Mouse (Mus musculus) intestine, embryonic 16.5 days (tissue): ENCODE data around the gene Krtdap. TPM values are rescaled to one million over a fixed set of nuclear protein-coding genes. Genes with fewer than 3 reads are reported as not detected.
"Not testable (repeated sequence)": the region's sequence is repeated elsewhere in the genome, so short reads cannot be mapped to it uniquely, and the experiment has no call there.

Experiments used
- ATAC-seq: fragments of 200-750 bp; cut with Nextera tagmentation; 2 replicates; pipeline ENCODE4 v1.8.0; 2017; ENCODE audit warnings: moderate TSS enrichment, moderate library complexity
- H3K27ac ChIP-seq: fragments of 300-500 bp; sonication (generic); 2 replicates; pipeline ENCODE4 v1.5.1; 2014; ENCODE audit warnings: mild to moderate bottlenecking, low read length
- H3K27me3 ChIP-seq: fragments of 300-500 bp; sonication (generic); replicated peaks from 2 replicates; pipeline ENCODE4 v1.6.1; 2014; ENCODE audit warnings: low read length, control low read depth, mixed read lengths; ENCODE audit not compliant: control insufficient read depth, insufficient read depth
- H3K36me3 ChIP-seq: fragments of 300-500 bp; sonication (generic); 2 replicates; pipeline ENCODE4 v1.6.1; 2014; ENCODE audit warnings: low read length, control low read depth; ENCODE audit not compliant: control insufficient read depth, insufficient read depth
- H3K4me1 ChIP-seq: fragments of 300-500 bp; sonication (generic); 2 replicates; pipeline ENCODE4 v1.6.1; 2014; ENCODE audit warnings: low read length, control low read depth, mixed read lengths; ENCODE audit not compliant: control insufficient read depth, insufficient read depth
- H3K4me2 ChIP-seq: fragments of 300-500 bp; sonication (generic); 2 replicates; pipeline ENCODE4 v1.6.1; 2014; ENCODE audit warnings: low read depth, low read length, control low read depth
- H3K4me3 ChIP-seq: fragments of 300-500 bp; sonication (generic); 2 replicates; pipeline ENCODE4 v1.5.1; 2014; ENCODE audit warnings: mild to moderate bottlenecking, low read length
- H3K9ac ChIP-seq: fragments of 300-500 bp; sonication (generic); 2 replicates; pipeline ENCODE4 v1.6.1; 2014; ENCODE audit warnings: low read depth, low read length
- H3K9me3 ChIP-seq: fragments of 300-500 bp; sonication (generic); 2 replicates; pipeline ENCODE4 v1.6.1; 2016; ENCODE audit warnings: low read length, control low read depth; ENCODE audit not compliant: control insufficient read depth
- WGBS: fragments of 180-500 bp; shearing (Covaris S2); extraction: QIAGEN DNeasy Blood & Tissue Kit; methylation state at CpG from one replicate; pipeline ENCODE4 v1.1.7; 2014; 5-methylcytosine and 5-hydroxymethylcytosine counted together
- polyA plus RNA-seq: library from polyadenylated mRNA; unstranded; fragments of >200 nt; fragmentation: Nextera tagmentation; extraction: Ambion mirVana; gene quantifications from 2 replicates; pipeline ENCODE4 v1.2.1, GENCODE M21; 2015

Gene Krtdap
- 1.5 and 3.4 TPM in 2 replicates for polyA plus RNA-seq

- Histone ChIP-seq H3K27ac (no peak within 1 kb of the TSS), H3K27me3 (no peaks in the 10 kb centered on the region), H3K4me1 (no peaks in the 10 kb centered on the region), H3K4me3 (no peak within 1 kb of the TSS), H3K36me3 (no peaks in the 10 kb centered on the region), H3K4me2 (no peak within 1 kb of the TSS), H3K9me3 (no peaks in the 10 kb centered on the region), H3K9ac (no peak within 1 kb of the TSS)
- WGBS: 52% methylated on average over 15 of the region's 15 CpGs
- ATAC-seq: no peak
Observed at GRCm38 (mm10) chr7:30787377-30788022, at the start of gene Krtdap. TSS of gene Krtdap (plus strand) at chr7:30787896.

GRCm38 (mm10) chr7:30742570-30742969, 45.1 kb upstream of the Krtdap start:
- H3K9ac ChIP-seq, H3K4me1 ChIP-seq, H3K4me3 ChIP-seq, H3K9me3 ChIP-seq, H3K27me3 ChIP-seq, ATAC-seq, H3K4me2 ChIP-seq, H3K27ac ChIP-seq, H3K36me3 ChIP-seq: not testable (repeated sequence)
- WGBS: 85% methylated on average over 2 of the region's 2 CpGs

GRCm38 (mm10) chr7:30743617-30744016, 44.1 kb upstream of the Krtdap start, which contains the start of gene Gapdhs:
TSS of gene Gapdhs (minus strand) at chr7:30743681.
- H3K9me3 ChIP-seq, H3K27ac ChIP-seq, H3K36me3 ChIP-seq, H3K4me3 ChIP-seq, H3K27me3 ChIP-seq, H3K4me2 ChIP-seq, H3K4me1 ChIP-seq, H3K9ac ChIP-seq: not testable (repeated sequence)
- WGBS: 40% methylated on average over 1 of the region's 4 CpGs
- ATAC-seq: peak; percentile 32; the same call in 1 of the 2 replicates

GRCm38 (mm10) chr7:30744022-30744598, 43.6 kb upstream of the Krtdap start:
- Histone ChIP-seq H3K4me3 (no peak overlapping the region), H3K9ac (no peak overlapping the region), H3K4me1 (peaks cover 6% of the 10 kb centered on the region; the same call in 1 of the 2 replicates), H3K9me3 (no peaks in the 10 kb centered on the region), H3K4me2 (no peak overlapping the region), H3K27me3 (no peaks in the 10 kb centered on the region), H3K36me3 (no peaks in the 10 kb centered on the region; the same call in 1 of the 2 replicates), H3K27ac (no peak overlapping the region)
- 31% methylated on average over 4 of the region's 4 CpGs for WGBS
- peak; percentile 56 for ATAC-seq

GRCm38 (mm10) chr7:30747525-30748204, 40.0 kb upstream of the Krtdap start:
- ATAC-seq: no peak
- H3K36me3 ChIP-seq: no peaks in the 10 kb centered on the region; the same call in 1 of the 2 replicates
- peaks cover 11% of the 10 kb centered on the region for H3K4me1 ChIP-seq
- H3K27me3 ChIP-seq: no peaks in the 10 kb centered on the region
- 75% methylated on average over 7 of the region's 7 CpGs for WGBS
- H3K4me3 ChIP-seq: no peak overlapping the region
- no peak overlapping the region for H3K9ac ChIP-seq
- no peaks in the 10 kb centered on the region for H3K9me3 ChIP-seq
- H3K4me2 ChIP-seq: no peak overlapping the region
- no peak overlapping the region for H3K27ac ChIP-seq

- 65% methylated on average over 13 of the region's 13 CpGs for WGBS
- Histone ChIP-seq H3K4me2 (no peak overlapping the region), H3K36me3 (no peaks in the 10 kb centered on the region; the same call in 1 of the 2 replicates), H3K27me3 (no peaks in the 10 kb centered on the region), H3K4me3 (no peak overlapping the region), H3K9ac (no peak overlapping the region), H3K4me1 (peaks cover 5% of the 10 kb centered on the region; the same call in 1 of the 2 replicates), H3K27ac (no peak overlapping the region), H3K9me3 (no peaks in the 10 kb centered on the region; the same call in 1 of the 2 replicates)
- ATAC-seq: peak; percentile 46; the same call in 1 of the 2 replicates
Observed at GRCm38 (mm10) chr7:30749824-30750606, 37.7 kb upstream of the Krtdap start.

- Histone ChIP-seq H3K4me1 (peaks cover 5% of the 10 kb centered on the region; the same call in 1 of the 2 replicates), H3K9me3 (no peaks in the 10 kb centered on the region; the same call in 1 of the 2 replicates), H3K9ac (no peak within 1 kb of the TSS), H3K27ac (no peak within 1 kb of the TSS), H3K4me2 (no peak within 1 kb of the TSS), H3K27me3 (no peaks in the 10 kb centered on the region), H3K36me3 (no peaks in the 10 kb centered on the region; the same call in 1 of the 2 replicates), H3K4me3 (no peak within 1 kb of the TSS)
- WGBS: 56% methylated on average over 5 of the region's 5 CpGs
- 0 out of 2 replicates have a peak, but pooled peaks have one; percentile 9 for ATAC-seq
Observed at GRCm38 (mm10) chr7:30751086-30751669, 36.5 kb upstream of the Krtdap start, which contains the start of gene Sbsn. TSS of gene Sbsn (plus strand) at chr7:30751471.

GRCm38 (mm10) chr7:30757001-30757400, 30.7 kb upstream of the Krtdap start:
- H3K4me1 ChIP-seq: no peaks in the 10 kb centered on the region
- no peak overlapping the region for H3K27ac ChIP-seq
- 75% methylated on average over 2 of the region's 3 CpGs for WGBS
- H3K9me3 ChIP-seq: no peaks in the 10 kb centered on the region; the same call in 1 of the 2 replicates
- H3K4me2 ChIP-seq: no peak overlapping the region
- H3K9ac ChIP-seq: no peak overlapping the region
- no peak for ATAC-seq
- no peaks in the 10 kb centered on the region for H3K27me3 ChIP-seq
- H3K4me3 ChIP-seq: no peak overlapping the region
- no peaks in the 10 kb centered on the region for H3K36me3 ChIP-seq
